Comparison of ENCODE assay signal across 8 mouse cellular contexts in genomic region chr3:142490465-142490864, GRCm38 (mm10). TPM values are rescaled to one million over a fixed set of nuclear protein-coding genes. Genes with fewer than 3 reads are reported as not detected.
DNase-seq lines count a peak whose midpoint lies in the region; ATAC-seq and TF ChIP-seq lines count a peak whose summit lies in the region.

No protein-coding gene starts in this region.

- peak; percentile 68 for ATAC-seq in erythroblast, adult 5-6 weeks (replicated peaks; ENCODE audit: low FRiP score, poor library complexity, severe bottlenecking)

- TF ChIP-seq CTCF in bone marrow, adult 2 months (IDR thresholded peaks at IDR 0.05; ENCODE audit: control insufficient read depth, insufficient read depth, low read length), result peak; percentile 81

- intact Hi-C loops in heart, postnatal 14 days (cut with DNase I), result loop anchor here (1.0 kb wide), 1 partner anchor 155 kb away; no protein-coding TSS in a partner anchor

- no peak for TF ChIP-seq POLR2A in bone marrow, adult 2 months (IDR thresholded peaks at IDR 0.05; ENCODE audit: borderline replicate concordance, control insufficient read depth, low read depth, low read length)

- H3K4me1 ChIP-seq in bone marrow, adult 2 months (ENCODE audit: control insufficient read depth, insufficient read depth, low read length), result peaks cover 3% of the 10 kb centered on the region

- H3K4me3 ChIP-seq in bone marrow, adult 2 months (replicated peaks; ENCODE audit: control insufficient read depth, low read depth, low read length), result no peak overlapping the region

- 58% methylated on average over 1 of the region's 1 CpGs for WGBS in bone marrow, adult 2 months

- H3K27ac ChIP-seq in bone marrow, adult 2 months (ENCODE audit: control insufficient read depth, insufficient read depth, low read depth, low read length, poor library complexity), result no peak overlapping the region

- peak; percentile 71 for DNase-seq in MEL-GATA-1-ER (ENCODE audit: extremely low read depth, low read depth)
- peak; percentile 68 to 82 for DNase-seq in heart, postnatal 14 days
- peak; percentile 55 for DNase-seq in layer of hippocampus, adult 9-10 months (ENCODE audit: low spot score)
- peak; percentile 94 for DNase-seq in lung, postnatal 36 days
- peak; percentile 54 for DNase-seq in right cerebral cortex, adult 18-20 months
- peak; percentile 31 to 71 for DNase-seq in urinary bladder, postnatal 4 days (ENCODE audit: low spot score in 2 of 2)

RNA-seq across cellular contexts. Expression of gene Gbp5, which starts 3.3 kb away (rescaled TPM):
- polyA plus RNA-seq in bone marrow, adult 2 months (2011; ENCODE audit: insufficient read depth, insufficient read length, low replicate concordance, missing spikeins), result 0.74 and 2.4 TPM in 2 replicates
- total RNA-seq in erythroblast, adult 5-6 weeks (2015; ENCODE audit: low replicate concordance), result not detected in 2 replicates
- 0.56 and 0.85 TPM in 2 replicates for total RNA-seq in erythroblast, adult 5-6 weeks (2017; ENCODE audit: low replicate concordance)
- total RNA-seq in heart, postnatal 14 days (2021), result 1 to 10 TPM; 6.8 to 9.3 TPM

RNA-seq across cellular contexts. Expression of gene Gbp7, which starts 39.7 kb away (rescaled TPM):
- 6.8 TPM in 2 replicates for polyA plus RNA-seq in bone marrow, adult 2 months (2011; ENCODE audit: insufficient read depth, insufficient read length, low replicate concordance, missing spikeins)
- 12.1 and 18.2 TPM in 2 replicates for total RNA-seq in erythroblast, adult 5-6 weeks (2015; ENCODE audit: low replicate concordance)
- 10.6 and 13.0 TPM in 2 replicates for total RNA-seq in erythroblast, adult 5-6 weeks (2017; ENCODE audit: low replicate concordance)
- 10 to 100 TPM in 1 of 2 experiments, 1 to 10 TPM in 1; 9.6 to 10.5 TPM for total RNA-seq in heart, postnatal 14 days (2021)

Comparison
In these comparisons a context has a peak if more than half of its experiments do, and no peak if none do; other contexts are left out.
1. RNA of gene Gbp5, which starts 3.3 kb away (total RNA-seq): 6.8 to 9.3 TPM in heart, postnatal 14 days; 0.56 to 0.85 TPM in erythroblast, adult 5-6 weeks; every median in the first group is over 4 times any median in the second.
2. Peak in every context shown above with its lines, with median percentiles within 50 percentile points of each other: DNase-seq.